Mouse (Mus musculus) forebrain, embryonic 16.5 days (tissue): Measurements from ENCODE around the gene Cfap54. TPM values are rescaled to one million over a fixed set of nuclear protein-coding genes. Genes with fewer than 3 reads are reported as not detected.

Experiments used
- ATAC-seq: fragments of 200-750 bp; cut with Nextera tagmentation; 2 replicates; pipeline ENCODE4 v1.8.0; 2017; ENCODE audit warnings: mild to moderate bottlenecking, moderate library complexity
- H3K27ac ChIP-seq: fragments of 300-500 bp; sonication (generic); 2 replicates; pipeline ENCODE4 v1.5.1; 2014; ENCODE audit warnings: low read length, control low read depth
- H3K27me3 ChIP-seq: fragments of 300-500 bp; sonication (generic); replicated peaks from 2 replicates; pipeline ENCODE4 v1.6.1; 2014; ENCODE audit warnings: low read length; ENCODE audit not compliant: control insufficient read depth, insufficient read depth
- H3K36me3 ChIP-seq: fragments of 300-500 bp; sonication (generic); 2 replicates; pipeline ENCODE4 v1.6.1; 2014; ENCODE audit not compliant: control insufficient read depth, insufficient read depth
- H3K4me1 ChIP-seq: fragments of 300-500 bp; sonication (generic); replicated peaks from 2 replicates; pipeline ENCODE4 v1.6.1; 2014; ENCODE audit warnings: low read length; ENCODE audit not compliant: control insufficient read depth, insufficient read depth
- H3K4me2 ChIP-seq: fragments of 300-500 bp; sonication (generic); 2 replicates; pipeline ENCODE4 v1.6.1; 2014; ENCODE audit warnings: mild to moderate bottlenecking, low read length, control low read depth
- H3K4me3 ChIP-seq: fragments of 300-500 bp; sonication (generic); replicated peaks from 2 replicates; pipeline ENCODE4 v1.5.1; 2014; ENCODE audit warnings: mild to moderate bottlenecking, low read length, control low read depth
- H3K9ac ChIP-seq: fragments of 300-500 bp; sonication (generic); replicated peaks from 2 replicates; pipeline ENCODE4 v1.6.1; 2014; ENCODE audit warnings: low read depth, low read length, control low read depth
- H3K9me3 ChIP-seq: fragments of 300-500 bp; sonication (generic); 2 replicates; pipeline ENCODE4 v1.6.1; 2016; ENCODE audit warnings: low read length; ENCODE audit not compliant: control insufficient read depth
- WGBS: fragments of 180-500 bp; shearing (Covaris S2); extraction: QIAGEN DNeasy Blood & Tissue Kit; methylation state at CpG from one replicate; pipeline ENCODE4 v1.1.7; 2014; 5-methylcytosine and 5-hydroxymethylcytosine counted together
- polyA plus RNA-seq: library from polyadenylated mRNA; unstranded; fragments of >200 nt; fragmentation: Nextera tagmentation; extraction: Ambion mirVana; gene quantifications from 2 replicates; pipeline ENCODE4 v1.2.1, GENCODE M21; 2015

The Cfap54 gene
- polyA plus RNA-seq, 1 experiment from 2014 or later: 2.3 TPM

DNA sequence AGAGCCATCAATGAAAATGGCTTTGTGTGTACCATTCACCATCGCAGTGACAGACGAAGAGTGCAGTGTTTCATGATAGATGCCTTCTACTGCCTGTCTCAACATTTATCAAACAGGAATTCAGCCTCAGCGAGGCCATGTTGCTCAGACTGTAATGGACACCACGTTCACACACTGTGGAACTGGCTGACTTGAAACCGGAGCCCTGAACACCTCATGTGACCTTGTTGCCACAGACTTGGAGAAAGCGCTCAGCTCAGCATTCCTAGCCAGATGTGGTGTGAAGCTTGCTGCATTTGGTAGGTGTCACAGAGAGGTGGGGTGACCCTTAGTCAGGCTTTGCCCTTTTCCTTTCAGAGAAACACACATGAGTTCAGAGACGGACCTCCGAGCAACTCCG is 270.5 kb downstream of the Cfap54 start:
- Histone ChIP-seq H3K27ac (no peak overlapping the region), H3K9ac (no peak overlapping the region), H3K9me3 (no peaks in the 10 kb centered on the region), H3K27me3 (no peaks in the 10 kb centered on the region), H3K4me3 (no peak overlapping the region), H3K4me1 (no peaks in the 10 kb centered on the region), H3K36me3 (no peaks in the 10 kb centered on the region), H3K4me2 (no peak overlapping the region)
- ATAC-seq: no peak
- 89% methylated on average over 9 of the region's 9 CpGs for WGBS

- WGBS: 23% methylated on average over 10 of the region's 10 CpGs
- H3K9ac ChIP-seq: no peak overlapping the region
- no peaks in the 10 kb centered on the region for H3K27me3 ChIP-seq
- no peak overlapping the region for H3K4me2 ChIP-seq
- no peak overlapping the region for H3K27ac ChIP-seq
- no peaks in the 10 kb centered on the region for H3K36me3 ChIP-seq
- H3K9me3 ChIP-seq: no peaks in the 10 kb centered on the region
- no peak overlapping the region for H3K4me3 ChIP-seq
- peak; percentile 74; the same call in 1 of the 2 replicates for ATAC-seq
- H3K4me1 ChIP-seq: no peaks in the 10 kb centered on the region
These were observed 289.5 kb downstream of the Cfap54 start for GRCm38 (mm10) chr10:92791908-92792307.

DNA sequence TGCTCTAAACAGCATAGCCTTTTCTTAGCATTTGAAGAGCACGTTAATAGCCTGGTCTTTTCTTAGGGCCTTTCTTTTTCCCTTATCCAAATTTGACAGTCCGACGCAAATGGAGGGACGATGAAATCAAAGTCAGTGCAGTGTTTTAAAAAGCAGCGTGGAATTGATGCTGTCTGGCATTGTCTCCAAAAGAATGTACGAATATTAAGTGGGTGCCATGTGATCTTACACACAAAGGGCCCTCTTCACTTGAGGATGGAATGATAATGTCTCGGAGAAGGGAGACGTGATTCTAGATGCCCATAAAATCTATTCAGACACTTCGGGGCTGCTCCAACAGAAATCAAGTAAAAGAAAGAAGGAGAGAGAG is 289.9 kb downstream of the Cfap54 start:
- Histone ChIP-seq H3K27me3 (no peaks in the 10 kb centered on the region), H3K4me2 (no peak overlapping the region), H3K36me3 (no peaks in the 10 kb centered on the region), H3K9ac (no peak overlapping the region), H3K27ac (no peak overlapping the region), H3K4me1 (no peaks in the 10 kb centered on the region), H3K9me3 (no peaks in the 10 kb centered on the region), H3K4me3 (no peak overlapping the region)
- peak; percentile 79 for ATAC-seq
- WGBS: 11% methylated on average over 9 of the region's 9 CpGs

DNA sequence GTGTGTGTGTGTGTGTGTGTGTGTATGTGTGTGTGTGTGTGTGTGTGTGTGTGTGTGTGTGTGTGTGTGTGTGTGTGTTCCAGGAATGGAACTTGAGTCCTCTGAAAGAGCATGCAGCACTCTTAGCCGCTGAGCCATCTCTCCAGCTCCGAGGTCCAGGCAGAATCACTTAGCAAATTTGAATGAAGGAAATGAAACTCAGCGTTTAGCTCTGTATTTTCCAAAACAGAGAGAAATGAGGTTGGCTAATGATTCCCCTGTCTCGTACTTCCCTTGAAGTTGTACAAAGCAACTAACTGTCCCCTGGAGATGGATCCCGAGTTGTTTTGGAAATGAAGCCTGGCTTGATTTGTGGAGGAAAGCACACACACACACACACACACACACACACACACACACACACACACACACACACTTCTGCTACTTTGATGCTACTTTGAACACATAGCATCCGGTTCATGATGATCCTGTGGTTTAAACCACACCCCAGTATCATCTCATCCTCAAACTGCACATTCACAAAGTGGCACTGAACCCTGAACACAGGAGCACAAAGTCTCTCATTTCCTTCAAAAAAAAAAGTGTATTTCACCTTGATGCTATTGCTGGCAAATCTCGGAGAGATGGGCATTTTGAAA is 290.4 kb downstream of the Cfap54 start:
- H3K27ac ChIP-seq: no peak overlapping the region
- ATAC-seq: 0 out of 2 replicates have a peak, but pooled peaks have one; percentile 12
- no peaks in the 10 kb centered on the region for H3K4me1 ChIP-seq
- H3K9ac ChIP-seq: no peak overlapping the region
- no peaks in the 10 kb centered on the region for H3K9me3 ChIP-seq
- no peaks in the 10 kb centered on the region for H3K36me3 ChIP-seq
- 35% methylated on average over 7 of the region's 7 CpGs for WGBS
- H3K4me3 ChIP-seq: no peak overlapping the region
- H3K4me2 ChIP-seq: no peak overlapping the region
- H3K27me3 ChIP-seq: no peaks in the 10 kb centered on the region

- Histone ChIP-seq H3K4me3 (no peak overlapping the region), H3K9ac (no peak overlapping the region), H3K27me3 (no peaks in the 10 kb centered on the region), H3K4me2 (no peak overlapping the region), H3K4me1 (no peaks in the 10 kb centered on the region), H3K9me3 (no peaks in the 10 kb centered on the region), H3K27ac (no peak overlapping the region), H3K36me3 (no peaks in the 10 kb centered on the region)
- ATAC-seq: no peak
- WGBS: 18% methylated on average over 2 of the region's 2 CpGs
These were observed 291.2 kb downstream of the Cfap54 start for GRCm38 (mm10) chr10:92790247-92790646.

DNA sequence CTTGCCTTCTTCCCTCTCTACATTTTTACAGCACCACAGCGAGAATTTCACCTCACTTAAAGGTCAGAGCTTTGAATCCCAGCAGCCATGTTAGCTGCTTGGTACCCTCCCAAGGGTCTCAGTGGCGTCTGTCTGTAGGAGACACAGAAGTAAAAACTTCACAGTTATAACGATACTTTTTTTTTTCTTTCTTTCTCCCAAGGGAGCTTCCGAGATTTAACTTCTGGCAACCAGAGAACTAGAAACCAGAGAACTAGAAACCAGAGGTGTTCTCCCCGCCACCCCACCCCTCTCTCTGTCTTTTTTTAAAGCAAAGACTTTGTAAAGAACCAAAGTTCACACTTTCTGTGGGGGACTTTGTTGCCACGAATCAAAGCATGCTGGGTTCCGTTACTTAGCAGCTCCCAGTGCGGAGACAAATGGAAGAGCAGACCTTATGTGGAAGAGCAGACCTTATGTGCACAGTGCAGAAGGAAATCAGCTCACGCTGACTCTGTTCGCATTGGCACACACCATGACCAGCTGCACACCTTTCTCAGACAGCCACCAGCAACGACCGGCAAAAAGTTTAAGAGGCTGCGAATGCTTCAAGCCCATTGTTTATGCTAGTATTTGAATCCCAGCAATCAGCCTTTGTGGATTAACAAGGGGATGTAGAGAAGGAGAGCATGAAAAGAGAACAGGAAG is 292.9 kb downstream of the Cfap54 start:
- no peaks in the 10 kb centered on the region for H3K4me1 ChIP-seq
- no peaks in the 10 kb centered on the region for H3K9me3 ChIP-seq
- ATAC-seq: no peak
- H3K36me3 ChIP-seq: no peaks in the 10 kb centered on the region
- H3K4me2 ChIP-seq: no peak overlapping the region
- no peak overlapping the region for H3K9ac ChIP-seq
- WGBS: 59% methylated on average over 13 of the region's 13 CpGs
- no peaks in the 10 kb centered on the region for H3K27me3 ChIP-seq
- no peak overlapping the region for H3K4me3 ChIP-seq
- H3K27ac ChIP-seq: no peak overlapping the region

DNA sequence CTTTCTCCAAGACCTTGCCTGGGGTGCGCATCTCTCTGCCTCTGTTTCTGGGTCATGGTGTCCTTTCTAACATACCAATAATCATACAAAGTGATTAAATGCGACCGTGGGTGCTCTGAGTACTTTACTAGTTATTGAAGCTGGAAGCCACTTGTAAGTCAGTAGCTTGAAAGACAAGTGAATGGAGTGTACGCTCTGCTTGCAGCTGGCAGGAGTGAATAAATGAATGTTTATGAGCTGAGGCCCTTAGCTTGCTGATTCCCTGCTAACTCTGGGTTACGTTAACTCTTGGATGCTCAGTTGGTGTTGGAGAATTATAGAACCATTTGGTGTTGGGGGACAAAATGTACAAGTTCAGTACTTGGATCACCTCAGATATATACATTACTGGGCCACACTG is 298.7 kb downstream of the Cfap54 start:
- Histone ChIP-seq H3K9ac (no peak overlapping the region), H3K9me3 (no peaks in the 10 kb centered on the region), H3K4me1 (no peaks in the 10 kb centered on the region; the same call in 1 of the 2 replicates), H3K36me3 (no peaks in the 10 kb centered on the region), H3K27ac (peak overlapping the region; percentile 20; the same call in 1 of the 2 replicates), H3K4me2 (no peak overlapping the region), H3K4me3 (no peak overlapping the region), H3K27me3 (no peaks in the 10 kb centered on the region)
- ATAC-seq: no peak
- 46% methylated on average over 5 of the region's 5 CpGs for WGBS

DNA sequence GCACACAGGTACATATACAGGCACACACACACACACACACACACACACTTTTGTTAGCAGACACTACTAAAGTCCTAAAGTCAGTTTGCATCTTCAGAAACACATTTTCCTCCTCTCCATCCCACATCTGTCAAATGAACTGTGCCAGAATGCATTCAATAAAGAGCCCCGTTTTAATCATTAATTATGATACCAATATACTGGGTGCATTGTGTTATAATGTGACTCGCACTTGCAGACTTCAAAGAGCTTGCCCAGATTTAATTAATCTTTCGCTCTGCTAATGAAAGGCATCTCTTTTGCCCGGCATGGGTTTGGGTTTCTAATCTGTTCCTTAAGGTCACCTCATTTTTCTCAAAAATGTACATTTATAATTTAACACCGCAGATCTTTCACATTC is 327.1 kb downstream of the Cfap54 start:
- Histone ChIP-seq H3K27me3 (no peaks in the 10 kb centered on the region), H3K4me1 (no peaks in the 10 kb centered on the region), H3K27ac (no peak overlapping the region), H3K9ac (no peak overlapping the region), H3K36me3 (no peaks in the 10 kb centered on the region), H3K4me2 (no peak overlapping the region), H3K9me3 (no peaks in the 10 kb centered on the region), H3K4me3 (no peak overlapping the region)
- WGBS: 46% methylated on average over 5 of the region's 5 CpGs
- no peak for ATAC-seq

DNA sequence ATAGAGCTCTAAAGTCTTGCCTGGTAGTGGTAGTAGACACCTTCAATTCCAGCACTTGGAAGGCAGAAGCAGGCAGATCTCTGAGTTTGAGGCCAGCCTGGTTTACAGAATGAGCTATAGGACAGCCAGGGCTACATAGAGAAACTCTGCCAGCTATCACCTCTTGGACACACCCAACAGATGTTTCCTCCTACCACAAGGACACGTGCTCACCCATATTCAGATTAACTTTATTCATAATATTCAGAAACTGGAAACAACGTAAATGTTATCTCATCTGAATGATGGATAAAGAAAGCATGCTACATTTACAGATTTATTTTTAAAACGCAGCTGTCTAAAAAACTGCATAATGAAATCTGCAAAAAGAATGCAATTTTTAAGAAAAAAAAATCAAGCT is 351.1 kb downstream of the Cfap54 start:
- no peaks in the 10 kb centered on the region for H3K4me1 ChIP-seq
- H3K9me3 ChIP-seq: no peaks in the 10 kb centered on the region
- no peaks in the 10 kb centered on the region for H3K27me3 ChIP-seq
- H3K27ac ChIP-seq: no peak overlapping the region
- 90% methylated on average over 3 of the region's 3 CpGs for WGBS
- H3K36me3 ChIP-seq: no peaks in the 10 kb centered on the region
- no peak overlapping the region for H3K4me3 ChIP-seq
- no peak overlapping the region for H3K4me2 ChIP-seq
- H3K9ac ChIP-seq: no peak overlapping the region
- no peak for ATAC-seq
